Mouse (Mus musculus): Measurements from ENCODE around the gene Cdc42ep2. TPM values are rescaled to one million over a fixed set of nuclear protein-coding genes. Genes with fewer than 3 reads are reported as not detected.

Gene Cdc42ep2
- total RNA-seq, 2 experiments from 2014 or later, result 14.2 to 14.7 TPM

DNA sequence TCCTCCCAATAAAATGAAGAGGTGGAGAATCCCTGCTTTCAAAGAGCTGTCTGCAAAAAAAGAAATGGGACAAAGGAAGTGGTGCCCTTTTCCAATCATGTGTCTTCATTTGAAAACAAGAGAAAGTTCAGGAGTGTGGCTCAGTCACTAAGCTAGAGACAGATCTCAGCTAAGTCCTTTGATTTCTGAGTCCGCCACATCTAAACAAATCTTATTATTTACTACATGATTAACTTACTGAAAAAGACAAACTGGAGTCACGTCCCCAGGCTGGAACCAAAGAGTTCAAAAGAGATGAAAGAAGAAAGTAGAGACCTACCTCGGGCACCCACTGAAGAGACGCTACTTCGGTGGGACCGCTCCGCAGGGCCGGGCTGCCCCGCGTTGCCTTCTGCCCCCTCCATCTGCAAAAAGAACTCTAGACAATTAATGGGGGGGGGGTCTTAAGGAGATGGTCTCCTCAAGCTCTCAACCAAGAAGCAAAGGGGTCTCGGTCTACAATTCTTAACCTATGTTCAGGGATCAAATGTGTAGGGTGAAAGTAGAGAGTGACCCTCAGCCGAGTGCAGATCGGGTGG lies 50.1 kb downstream of the Cdc42ep2 start:
- no peak for DNase-seq

DNA sequence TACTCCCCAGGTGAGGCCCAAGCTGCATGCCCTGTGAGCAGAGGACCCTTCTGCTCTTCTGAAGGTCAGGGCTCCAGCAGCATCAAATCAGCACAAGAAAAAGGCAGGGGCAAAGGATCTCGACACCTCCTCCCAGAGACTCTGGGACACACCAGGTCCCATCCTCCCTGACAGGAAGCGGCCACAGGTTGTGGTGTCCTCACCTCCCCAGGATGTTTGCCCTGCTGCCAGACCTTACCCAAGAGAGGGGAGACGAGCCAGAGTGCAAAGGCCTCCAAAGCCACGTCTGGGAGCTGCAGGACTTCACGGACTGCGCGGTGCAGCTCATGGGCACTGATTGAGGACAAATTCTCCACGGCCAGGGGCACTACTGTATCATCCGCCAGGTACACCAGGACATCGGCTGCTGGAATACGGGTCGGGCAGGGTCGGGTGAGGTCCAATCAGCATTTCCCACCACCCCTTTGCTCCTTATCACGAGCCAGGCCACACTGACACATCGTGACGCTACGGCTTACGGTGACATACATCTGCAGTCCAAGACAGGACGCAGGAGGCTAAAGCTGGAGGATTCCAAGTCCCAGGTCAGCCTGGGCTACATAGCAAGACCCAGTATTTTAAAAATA lies 51.6 kb downstream of the Cdc42ep2 start:
- no peak for DNase-seq

DNA sequence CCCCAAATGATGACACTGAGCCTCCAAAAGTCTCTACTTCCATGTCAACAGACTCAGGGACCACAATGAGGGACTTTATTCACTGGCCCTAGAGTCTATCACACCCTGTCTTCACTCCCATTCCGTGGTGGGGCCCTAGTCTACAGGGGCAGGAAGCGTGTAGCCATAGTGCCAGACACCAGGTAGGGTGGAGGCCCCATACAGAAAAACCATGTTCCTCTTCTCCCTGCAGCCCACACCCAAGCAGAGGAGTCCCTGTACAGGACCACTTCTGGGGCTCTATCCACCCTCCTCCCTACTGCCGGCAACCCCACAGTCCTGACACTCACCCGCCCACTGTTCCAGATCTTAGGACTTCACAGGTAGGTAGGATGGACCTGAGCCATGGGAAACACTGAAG lies 52.1 kb downstream of the Cdc42ep2 start:
- no peak for DNase-seq

DNA sequence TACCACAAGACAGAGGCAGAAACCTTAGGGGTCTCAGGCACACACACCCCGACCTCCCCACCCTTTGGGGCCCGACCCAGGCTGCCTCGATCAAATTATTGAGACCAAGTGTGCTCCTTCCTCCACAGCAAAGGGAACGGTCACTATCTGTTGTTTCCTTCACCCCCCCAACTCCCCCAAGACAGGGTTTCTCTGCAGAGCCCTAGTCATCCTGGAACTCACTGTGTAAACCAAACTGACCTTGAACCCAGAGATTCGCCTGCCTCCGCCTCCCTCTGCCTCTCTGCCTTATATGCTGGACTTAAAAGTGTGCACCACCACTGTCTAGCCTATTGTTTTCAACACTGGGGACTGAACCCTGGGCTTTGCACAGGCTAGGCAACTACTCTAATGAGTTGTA lies 52.9 kb downstream of the Cdc42ep2 start:
- no peak for DNase-seq

DNA sequence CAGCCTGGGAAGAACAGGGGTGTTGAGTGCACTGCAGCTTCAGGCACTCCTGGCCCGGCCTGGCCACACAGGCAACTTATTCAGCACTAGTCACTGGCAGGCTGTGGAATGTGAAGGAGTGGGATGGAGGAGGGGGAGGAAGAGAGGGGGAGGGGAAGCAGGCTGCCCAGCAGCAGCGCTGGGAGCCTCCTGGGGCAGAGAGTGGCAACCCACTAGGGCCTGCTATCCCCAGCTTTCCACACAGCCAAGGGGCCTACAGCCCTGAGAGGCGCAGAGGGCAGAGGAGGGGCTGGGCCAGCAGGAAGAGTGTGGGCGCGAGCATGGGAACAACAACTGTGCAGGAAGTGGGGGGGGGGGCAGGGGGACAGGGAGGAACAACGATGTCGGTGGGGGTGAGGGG lies 53.3 kb downstream of the Cdc42ep2 start:
- peak; percentile 61 for DNase-seq

DNA sequence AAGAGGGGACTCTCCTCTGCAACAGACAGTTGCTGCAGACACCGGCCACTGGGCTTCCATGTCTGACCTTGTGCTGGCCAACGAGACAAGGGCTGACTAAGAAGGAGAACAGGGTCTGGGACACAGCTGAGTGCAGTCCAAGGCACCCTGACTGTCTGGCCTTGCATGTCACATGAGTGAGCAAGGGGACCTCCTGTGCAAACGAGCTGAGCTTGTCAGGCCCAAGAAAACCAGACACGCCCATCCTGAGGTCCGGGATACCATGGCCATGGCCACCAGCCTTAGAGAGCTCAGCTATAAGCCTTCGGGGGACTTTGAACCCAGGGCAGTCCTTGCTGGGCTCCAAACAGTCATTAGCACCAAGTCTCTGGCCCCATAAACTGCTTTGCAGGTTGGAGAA lies 56.5 kb downstream of the Cdc42ep2 start:
- no peak for DNase-seq

Other genes with a start within 250 kb of the Cdc42ep2 start
- 10 to 100 TPM; 39.8 to 40.0 TPM for gene Map3k11, start 236.1 kb downstream of the Cdc42ep2 start, total RNA-seq (2021)
- 10 to 100 TPM; 42.5 to 42.7 TPM for gene Pcnx3, start 235.9 kb downstream of the Cdc42ep2 start, total RNA-seq (2021)
- not detected for gene Kcnk7, start 220.4 kb downstream of the Cdc42ep2 start, total RNA-seq (2021)
- 100 to 1,000 TPM; 179 to 191 TPM for gene Ehbp1l1, start 198.5 kb downstream of the Cdc42ep2 start, total RNA-seq (2021)
- 10 to 100 TPM; 48.3 to 49.0 TPM for gene Fam89b, start 195.2 kb downstream of the Cdc42ep2 start, total RNA-seq (2021)
- 10 to 100 TPM; 78.7 to 79.6 TPM for gene Ltbp3, start 183.9 kb downstream of the Cdc42ep2 start, total RNA-seq (2021)
- 10 to 100 TPM; 60.6 to 69.0 TPM for gene Scyl1, start 153.4 kb downstream of the Cdc42ep2 start, total RNA-seq (2021)
- 10 to 100 TPM; 18.6 to 20.9 TPM for gene Frmd8, start 49.5 kb downstream of the Cdc42ep2 start, total RNA-seq (2021)
- gene Slc25a45, start 47.0 kb downstream of the Cdc42ep2 start, total RNA-seq (2021), result 1 to 10 TPM; 5.4 to 6.2 TPM
- gene Tigd3, start 30.7 kb downstream of the Cdc42ep2 start, total RNA-seq (2021), result 1 to 10 TPM; 2.0 TPM
- gene Dpf2, start 11.8 kb downstream of the Cdc42ep2 start, total RNA-seq (2021), result 100 to 1,000 TPM; 111 to 119 TPM
- gene Pola2, start 39.4 kb upstream of the Cdc42ep2 start, total RNA-seq (2021), result 10 to 100 TPM; 32.9 to 37.1 TPM
- gene Slc22a20, start 61.3 kb upstream of the Cdc42ep2 start, total RNA-seq (2021), result not detected
- gene Capn1, start 91.1 kb upstream of the Cdc42ep2 start, total RNA-seq (2021), result 10 to 100 TPM; 27.4 to 29.1 TPM
- gene Syvn1, start 121.8 kb upstream of the Cdc42ep2 start, total RNA-seq (2021), result 10 to 100 TPM; 16.2 to 16.4 TPM
- 10 to 100 TPM; 37.8 to 41.7 TPM for gene Mrpl49, start 133.0 kb upstream of the Cdc42ep2 start, total RNA-seq (2021)
- gene Fau, start 133.0 kb upstream of the Cdc42ep2 start, total RNA-seq (2021), result 100 to 1,000 TPM; 802 to 870 TPM
- 10 to 100 TPM; 16.2 to 16.7 TPM for gene Znhit2, start 136.4 kb upstream of the Cdc42ep2 start, total RNA-seq (2021)
- 1 to 10 TPM; 5.0 to 5.9 TPM for gene Tm7sf2, start 143.6 kb upstream of the Cdc42ep2 start, total RNA-seq (2021)
- gene Vps51, start 152.4 kb upstream of the Cdc42ep2 start, total RNA-seq (2021), result 10 to 100 TPM; 38.0 to 40.0 TPM
- gene Tmem262, start 155.2 kb upstream of the Cdc42ep2 start, total RNA-seq (2021), result not detected
- gene Gm28374, start 157.4 kb upstream of the Cdc42ep2 start, total RNA-seq (2021), result under 1 TPM in 1 of 2 experiments, not detected in 1; 0.41 TPM
- 10 to 100 TPM; 25.8 to 28.3 TPM for gene Zfpl1, start 160.1 kb upstream of the Cdc42ep2 start, total RNA-seq (2021)
- 10 to 100 TPM; 12.8 to 14.8 TPM for gene Cdca5, start 160.2 kb upstream of the Cdc42ep2 start, total RNA-seq (2021)
- gene AC131692.1, start 169.6 kb upstream of the Cdc42ep2 start, total RNA-seq (2021), result under 1 TPM; 0.60 to 0.68 TPM
- gene Naaladl1, start 181.0 kb upstream of the Cdc42ep2 start, total RNA-seq (2021), result under 1 TPM; 0.50 to 0.52 TPM
- gene Sac3d1, start 193.8 kb upstream of the Cdc42ep2 start, total RNA-seq (2021), result 10 to 100 TPM; 17.4 to 17.6 TPM
- 10 to 100 TPM; 13.4 to 13.7 TPM for gene Snx15, start 203.5 kb upstream of the Cdc42ep2 start, total RNA-seq (2021)
- under 1 TPM; 0.21 to 0.38 TPM for gene Batf2, start 216.2 kb upstream of the Cdc42ep2 start, total RNA-seq (2021)
- 10 to 100 TPM; 62.3 to 62.8 TPM for gene Arl2, start 216.7 kb upstream of the Cdc42ep2 start, total RNA-seq (2021)